27 mouse cellular contexts compared by ENCODE assay signal in genomic region chr1:170933940-170934339, GRCm38 (mm10). TPM values are rescaled to one million over a fixed set of nuclear protein-coding genes. Genes with fewer than 3 reads are reported as not detected.
DNase-seq lines count a peak whose midpoint lies in the region; ATAC-seq and TF ChIP-seq lines count a peak whose summit lies in the region.
"Had no signal": no experiment of that assay in that cellular context is flagged by ENCODE, and none has a peak within 500 bp of the region (broad histone marks: within the 10 kb centered on the region; RNA-seq: fewer than 3 reads in every experiment).

No protein-coding gene starts in this region.

- peaks cover 3% of the 10 kb centered on the region for H3K4me1 ChIP-seq in lung, adult 2 months (ENCODE audit: control insufficient read depth, insufficient read depth, low read length)
- H3K4me1 ChIP-seq: embryonic facial prominence, embryonic 15.5 days; forebrain, embryonic 10.5 days; heart, embryonic 15.5 days; hindbrain, embryonic 10.5 days had no signal

- ATAC-seq in granulocyte monocyte progenitor cell, adult 5-6 weeks (replicated peaks; ENCODE audit: poor library complexity, severe bottlenecking), result peak; percentile 56
- ATAC-seq: forebrain, embryonic 14.5 days; intestine, embryonic 16.5 days had no signal

- no peak for TF ChIP-seq POLR2A in lung, adult 2 months (IDR thresholded peaks at IDR 0.05; ENCODE audit: borderline replicate concordance, extremely low read depth, low read depth, low read length)

- WGBS in lung, adult 2 months, result 61% methylated on average over 1 of the region's 1 CpGs

- DNase-seq in A20 (ENCODE audit: low read depth, low spot score), result peak; percentile 80
- peak; percentile 39 for DNase-seq in MEL-GATA-1-ER (ENCODE audit: extremely low read depth, low read depth)
- no peak for DNase-seq in lung, adult 2 months
- DNase-seq in kidney, postnatal 25 days, result no peak
- no peak for DNase-seq in cerebellum, adult 9-10 months
- DNase-seq: adrenal gland, adult 2 months; adrenal gland, postnatal 25 days; cerebellum, adult 11 months; cerebellum, adult 8-10 months; cerebellum, postnatal 36 days; gastrocnemius, postnatal 36 days; heart, adult 18-20 months; heart, postnatal 14 days had no signal

- no peak overlapping the region for H3K4me3 ChIP-seq in lung, adult 2 months (replicated peaks; ENCODE audit: extremely low read depth, low read depth, low read length)
- H3K4me3 ChIP-seq: embryonic facial prominence, embryonic 15.5 days; erythroblast, embryonic 14.5 days; forebrain, embryonic 10.5 days; heart, embryonic 15.5 days; hindbrain, embryonic 10.5 days had no signal

- TF ChIP-seq CTCF in lung, adult 2 months (IDR thresholded peaks at IDR 0.05; ENCODE audit: insufficient read depth, low read length), result no peak

RNA-seq across cellular contexts. Expression of gene Fcrla, which starts 6.6 kb away (rescaled TPM):
- not detected in 2 replicates for total RNA-seq in granulocyte monocyte progenitor cell, adult 5-6 weeks (2014; fragmentation: Nextera tagmentation)
- total RNA-seq in granulocyte monocyte progenitor cell, adult 5-6 weeks (2017), result not detected in 2 replicates
- polyA plus RNA-seq in lung, adult 2 months (2012; rRNA removed), result 8.0 and 8.7 TPM in 2 replicates
- total RNA-seq: gastrocnemius, adult 8-10 months had no signal
- polyA plus RNA-seq: brain, embryonic 14.5 days; C2C12; embryonic facial prominence, embryonic 11.5 days; embryonic facial prominence, embryonic 15.5 days; erythroblast, embryonic 14.5 days; forebrain, embryonic 10.5 days; forebrain, embryonic 14.5 days; hindbrain, embryonic 10.5 days; hindbrain, embryonic 14.5 days; intestine, embryonic 16.5 days had no signal

RNA-seq across cellular contexts. Expression of gene Fcrlb, which starts 21.2 kb away (rescaled TPM):
- not detected in 2 replicates for total RNA-seq in granulocyte monocyte progenitor cell, adult 5-6 weeks (2014; fragmentation: Nextera tagmentation)
- not detected in 2 replicates for total RNA-seq in granulocyte monocyte progenitor cell, adult 5-6 weeks (2017)
- polyA plus RNA-seq in lung, adult 2 months (2012; rRNA removed), result 0.71 and 1.2 TPM in 2 replicates
- total RNA-seq: adrenal gland, adult 2 months; adrenal gland, postnatal 25 days; gastrocnemius, adult 8-10 months; gastrocnemius, postnatal 36 days; heart, adult 18-20 months; heart, postnatal 14 days had no signal
- polyA plus RNA-seq: C2C12; embryonic facial prominence, embryonic 11.5 days; erythroblast, embryonic 14.5 days; forebrain, embryonic 10.5 days; forebrain, embryonic 14.5 days; heart, embryonic 11.5 days; heart, embryonic 15.5 days; hindbrain, embryonic 10.5 days had no signal

RNA-seq across cellular contexts. Expression of gene Fcgr2b, which starts 42.4 kb away (rescaled TPM):
- total RNA-seq in granulocyte monocyte progenitor cell, adult 5-6 weeks (2014; fragmentation: Nextera tagmentation), result 106 and 115 TPM in 2 replicates
- 106 and 143 TPM in 2 replicates for total RNA-seq in granulocyte monocyte progenitor cell, adult 5-6 weeks (2017)
- 16.3 and 16.4 TPM in 2 replicates for polyA plus RNA-seq in lung, adult 2 months (2012; rRNA removed)
- polyA plus RNA-seq: erythroblast, embryonic 14.5 days; forebrain, embryonic 10.5 days had no signal

RNA-seq across cellular contexts. Expression of gene Dusp12, which starts 48.6 kb away (rescaled TPM):
- total RNA-seq in granulocyte monocyte progenitor cell, adult 5-6 weeks (2014; fragmentation: Nextera tagmentation), result 16.9 and 18.2 TPM in 2 replicates
- 10.3 and 10.9 TPM in 2 replicates for total RNA-seq in granulocyte monocyte progenitor cell, adult 5-6 weeks (2017)
- polyA plus RNA-seq in lung, adult 2 months (2012; rRNA removed), result 17.3 and 18.8 TPM in 2 replicates

RNA-seq across cellular contexts. Expression of gene Gm26620, which starts 49.1 kb away (rescaled TPM):
- not detected in 2 replicates for total RNA-seq in granulocyte monocyte progenitor cell, adult 5-6 weeks (2014; fragmentation: Nextera tagmentation)
- not detected in 2 replicates for total RNA-seq in granulocyte monocyte progenitor cell, adult 5-6 weeks (2017)
- 0.45 and 1.2 TPM in 2 replicates for polyA plus RNA-seq in lung, adult 2 months (2012; rRNA removed)
- polyA plus RNA-seq: embryonic facial prominence, embryonic 11.5 days; hindbrain, embryonic 10.5 days had no signal

Comparison
In these comparisons a context has a peak if more than half of its experiments do, and no peak if none do; other contexts are left out.
1. DNase-seq: peak in A20 (single experiment) and MEL-GATA-1-ER (single experiment); none in lung, adult 2 months (single experiment), kidney, postnatal 25 days (0 of 2) and cerebellum, adult 9-10 months (single experiment).